Mouse (Mus musculus) leukemia stem cell, adult 10-12 weeks (primary cell): ENCODE results near the gene Ccnj. TPM values are rescaled to one million over a fixed set of nuclear protein-coding genes. Genes with fewer than 3 reads are reported as not detected.

Experiments
- polyA plus RNA-seq: library from polyadenylated mRNA; stranded (reverse); fragments of >175 nt; gene quantifications from 2 replicates; pipeline ENCODE4 v1.2.3, GENCODE M21; 2012; ENCODE audit warnings: low replicate concordance

Ccnj gene
- 1.1 and 1.3 TPM in 2 replicates for polyA plus RNA-seq

DNA sequence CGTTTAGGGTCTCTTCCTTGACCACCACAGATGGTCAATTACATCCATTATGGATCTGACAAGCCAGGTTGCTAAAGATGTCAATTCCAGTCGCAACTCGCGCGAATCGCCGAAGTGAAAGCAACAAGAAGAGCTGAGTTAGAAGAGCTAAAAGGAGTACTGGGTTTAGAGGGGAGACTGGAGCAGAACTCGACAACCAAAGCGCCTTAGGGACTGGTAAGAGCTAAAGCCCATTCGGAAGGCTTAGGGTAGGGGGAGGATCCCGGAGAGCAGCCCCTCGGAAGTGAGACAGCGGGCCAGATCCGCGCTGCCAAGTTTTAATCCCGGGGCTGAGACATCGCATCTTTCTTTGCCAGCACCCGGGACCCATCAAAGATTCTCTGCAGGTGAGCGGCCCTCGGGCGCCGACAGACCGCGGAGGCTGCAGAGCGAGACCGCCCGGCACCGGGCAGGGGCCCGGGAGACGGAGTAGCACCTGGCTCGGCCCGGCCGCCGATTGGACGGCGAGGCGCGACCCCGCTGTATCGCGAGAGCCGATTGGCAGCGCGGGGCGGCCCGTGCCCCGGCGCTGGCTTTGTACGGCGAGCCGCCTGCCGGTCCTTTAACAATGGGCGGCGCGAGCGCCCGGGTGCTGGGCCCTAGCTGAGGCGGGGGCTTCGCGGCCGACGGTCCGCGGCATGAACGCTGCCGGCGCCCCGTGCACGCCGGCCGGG, at the start of gene Ccnj:
Gene Ccnj, plus strand, starts transcription at position 577 of the 713 bp plus-strand sequence.

GRCm38 (mm10) chr19:40894519-40895392, 63.7 kb downstream of the Ccnj start, which contains the start of gene Zfp518a:
Zfp518a (plus strand) TSS chr19:40894705.

Other genes starting within 250 kb of the Ccnj start
- gene Aldh18a1, start 242.8 kb upstream of the Ccnj start, polyA plus RNA-seq: 9.3 and 19.6 TPM in 2 replicates
- gene Tctn3, start 219.0 kb upstream of the Ccnj start, polyA plus RNA-seq: 19.0 and 32.9 TPM in 2 replicates
- gene Entpd1, start 218.9 kb upstream of the Ccnj start, polyA plus RNA-seq: 4.2 and 9.7 TPM in 2 replicates
- gene Cc2d2b, start 82.5 kb upstream of the Ccnj start, polyA plus RNA-seq: not detected in 2 replicates
- gene Zfp518a, start 63.4 kb downstream of the Ccnj start, polyA plus RNA-seq: 0.55 TPM in 1 of 2 replicates, not detected in the other
- gene Blnk, start 163.3 kb downstream of the Ccnj start, polyA plus RNA-seq: 5.7 and 24.2 TPM in 2 replicates
- gene Dntt, start 198.0 kb downstream of the Ccnj start, polyA plus RNA-seq: 0.11 TPM in 1 of 2 replicates, not detected in the other
- 0.06 TPM in 1 of 2 replicates, not detected in the other for gene Opalin, start 245.8 kb downstream of the Ccnj start, polyA plus RNA-seq